Mouse (Mus musculus): ENCODE data around the gene Oasl2. TPM values are rescaled to one million over a fixed set of nuclear protein-coding genes. Genes with fewer than 3 reads are reported as not detected.
"Not testable (repeated sequence)": the region's sequence is repeated elsewhere in the genome, so short reads cannot be mapped to it uniquely, and the experiment has no call there.

The Oasl2 gene
- polyA plus RNA-seq (2015; fragmentation: Nextera tagmentation; extraction: Ambion mirVana): 3.1 and 3.4 TPM in 2 replicates

- WGBS (ENCODE audit: insufficient replicate concordance): 44% methylated on average over 13 of the region's 13 CpGs
- ATAC-seq (ENCODE audit: low read depth) (no peak), DNase-seq (no peak)
- H3K9ac ChIP-seq: no peak within 1 kb of the TSS
- peak within 1 kb of the TSS; percentile 41 for H3K4me2 ChIP-seq
- H3K4me3 ChIP-seq (replicated peaks): peak within 1 kb of the TSS; percentile 11
- peaks cover 14% of the 10 kb centered on the region; the same call in 1 of the 2 replicates for H3K27me3 ChIP-seq
- H3K9me3 ChIP-seq (replicated peaks): no peaks in the 10 kb centered on the region
- H3K27ac ChIP-seq: no peak within 1 kb of the TSS
- no peaks in the 10 kb centered on the region for H3K36me3 ChIP-seq
- H3K4me1 ChIP-seq (replicated peaks): peaks cover 10% of the 10 kb centered on the region; the same call in 1 of the 2 replicates
Observed at GRCm38 (mm10) chr5:114896688-114897373, at the start of gene Oasl2. Gene Oasl2 (plus strand): TSS chr5:114896936.

- ATAC-seq (ENCODE audit: low read depth): peak; percentile 61
Observed at GRCm38 (mm10) chr5:114851565-114852236, 45.0 kb upstream of the Oasl2 start.

GRCm38 (mm10) chr5:114853364-114853763 lies 43.4 kb upstream of the Oasl2 start, which contains the start of gene 4930519G04Rik:
Gene 4930519G04Rik (plus strand): TSS chr5:114853664.
- H3K9ac ChIP-seq; H3K9me3 ChIP-seq (replicated peaks); H3K4me1 ChIP-seq (replicated peaks); DNase-seq; H3K36me3 ChIP-seq; H3K27ac ChIP-seq; H3K4me2 ChIP-seq; H3K4me3 ChIP-seq (replicated peaks); ATAC-seq (ENCODE audit: low read depth): not testable (repeated sequence)
- peaks cover 13% of the 10 kb centered on the region for H3K27me3 ChIP-seq
- WGBS (ENCODE audit: insufficient replicate concordance): 65% methylated on average over 3 of the region's 5 CpGs

More at GRCm38 (mm10) chr5:114851565-114852236, 45.0 kb upstream of the Oasl2 start:
- Histone ChIP-seq H3K4me1 (replicated peaks) (no peaks in the 10 kb centered on the region), H3K27me3 (no peaks in the 10 kb centered on the region), H3K9me3 (replicated peaks) (no peaks in the 10 kb centered on the region), H3K36me3 (no peaks in the 10 kb centered on the region), H3K9ac (no peak overlapping the region), H3K27ac (no peak overlapping the region), H3K4me2 (no peak overlapping the region), H3K4me3 (replicated peaks) (no peak overlapping the region)
- DNase-seq: no peak
- 65% methylated on average over 20 of the region's 20 CpGs for WGBS (ENCODE audit: insufficient replicate concordance)

- Histone ChIP-seq H3K27ac (no peak within 1 kb of the TSS), H3K4me3 (replicated peaks) (no peak within 1 kb of the TSS), H3K9me3 (replicated peaks) (no peaks in the 10 kb centered on the region), H3K27me3 (peaks cover 33% of the 10 kb centered on the region), H3K9ac (no peak within 1 kb of the TSS), H3K4me2 (0 out of 2 replicates have a peak within 1 kb of the TSS, but pooled peaks have one; percentile 21), H3K36me3 (no peaks in the 10 kb centered on the region), H3K4me1 (replicated peaks) (no peaks in the 10 kb centered on the region)
- no peak for DNase-seq
- WGBS (ENCODE audit: insufficient replicate concordance): 66% methylated on average over 12 of the region's 12 CpGs
- ATAC-seq (ENCODE audit: low read depth): no peak
Observed at GRCm38 (mm10) chr5:114858582-114858981, 38.2 kb upstream of the Oasl2 start, which contains the start of gene Gm9936. Gene Gm9936 (minus strand): TSS chr5:114858682.

GRCm38 (mm10) chr5:114859253-114859652 lies 37.5 kb upstream of the Oasl2 start:
- Histone ChIP-seq H3K4me1 (replicated peaks) (no peaks in the 10 kb centered on the region), H3K4me2 (0 out of 2 replicates have a peak overlapping the region, but pooled peaks have one; percentile 21), H3K27me3 (peaks cover 33% of the 10 kb centered on the region), H3K9ac (no peak overlapping the region), H3K27ac (no peak overlapping the region), H3K4me3 (replicated peaks) (no peak overlapping the region), H3K9me3 (replicated peaks) (no peaks in the 10 kb centered on the region), H3K36me3 (no peaks in the 10 kb centered on the region)
- ATAC-seq (ENCODE audit: low read depth) (no peak), DNase-seq (peak; percentile 18)
- WGBS (ENCODE audit: insufficient replicate concordance): 5% methylated on average over 18 of the region's 18 CpGs

- WGBS (ENCODE audit: insufficient replicate concordance): 61% methylated on average over 6 of the region's 6 CpGs
- Histone ChIP-seq H3K4me1 (replicated peaks) (no peaks in the 10 kb centered on the region), H3K36me3 (no peaks in the 10 kb centered on the region), H3K9me3 (replicated peaks) (no peaks in the 10 kb centered on the region), H3K4me3 (replicated peaks) (no peak overlapping the region), H3K27me3 (peaks cover 33% of the 10 kb centered on the region), H3K9ac (no peak overlapping the region), H3K4me2 (no peak overlapping the region), H3K27ac (no peak overlapping the region)
- ATAC-seq (ENCODE audit: low read depth) (no peak), DNase-seq (no peak)
Observed at GRCm38 (mm10) chr5:114861730-114862129, 35.0 kb upstream of the Oasl2 start.

- DNase-seq (no peak), ATAC-seq (ENCODE audit: low read depth) (no peak)
- Histone ChIP-seq H3K9me3 (replicated peaks) (peaks cover 7% of the 10 kb centered on the region; the same call in 1 of the 2 replicates), H3K27ac (no peak overlapping the region), H3K36me3 (no peaks in the 10 kb centered on the region), H3K4me2 (no peak overlapping the region), H3K4me1 (replicated peaks) (no peaks in the 10 kb centered on the region), H3K27me3 (peaks cover 8% of the 10 kb centered on the region), H3K4me3 (replicated peaks) (no peak overlapping the region), H3K9ac (no peak overlapping the region)
- 76% methylated on average over 7 of the region's 7 CpGs for WGBS (ENCODE audit: insufficient replicate concordance)
Observed at GRCm38 (mm10) chr5:114864813-114865212, 31.9 kb upstream of the Oasl2 start.

- H3K9ac ChIP-seq: no peak overlapping the region
- WGBS (ENCODE audit: insufficient replicate concordance): 75% methylated on average over 12 of the region's 12 CpGs
- peaks cover 7% of the 10 kb centered on the region; the same call in 1 of the 2 replicates for H3K9me3 ChIP-seq (replicated peaks)
- H3K36me3 ChIP-seq: no peaks in the 10 kb centered on the region
- H3K27me3 ChIP-seq: peaks cover 7% of the 10 kb centered on the region; the same call in 1 of the 2 replicates
- H3K27ac ChIP-seq: no peak overlapping the region
- no peak for ATAC-seq (ENCODE audit: low read depth)
- no peaks in the 10 kb centered on the region for H3K4me1 ChIP-seq (replicated peaks)
- no peak overlapping the region for H3K4me3 ChIP-seq (replicated peaks)
- no peak for DNase-seq
- H3K4me2 ChIP-seq: no peak overlapping the region
Observed at GRCm38 (mm10) chr5:114865279-114865678, 31.5 kb upstream of the Oasl2 start.

- 50% methylated on average over 6 of the region's 6 CpGs for WGBS (ENCODE audit: insufficient replicate concordance)
- no peak overlapping the region for H3K4me3 ChIP-seq (replicated peaks)
- no peak overlapping the region for H3K27ac ChIP-seq
- no peak overlapping the region for H3K9ac ChIP-seq
- DNase-seq (no peak), ATAC-seq (ENCODE audit: low read depth) (no peak)
- H3K4me1 ChIP-seq (replicated peaks): no peaks in the 10 kb centered on the region
- H3K4me2 ChIP-seq: no peak overlapping the region
- H3K9me3 ChIP-seq (replicated peaks): no peaks in the 10 kb centered on the region
- H3K36me3 ChIP-seq: no peaks in the 10 kb centered on the region
- peaks cover 4% of the 10 kb centered on the region; the same call in 1 of the 2 replicates for H3K27me3 ChIP-seq
Observed at GRCm38 (mm10) chr5:114875858-114876257, 20.9 kb upstream of the Oasl2 start.

- WGBS (ENCODE audit: insufficient replicate concordance): 56% methylated on average over 6 of the region's 6 CpGs
- H3K9me3 ChIP-seq (replicated peaks): no peaks in the 10 kb centered on the region
- ATAC-seq (ENCODE audit: low read depth): no peak
Observed at GRCm38 (mm10) chr5:114876331-114876730, 20.4 kb upstream of the Oasl2 start.

GRCm38 (mm10) chr5:114877487-114877886 lies 19.2 kb upstream of the Oasl2 start:
- Histone ChIP-seq H3K4me3 (replicated peaks) (no peak overlapping the region), H3K36me3 (no peaks in the 10 kb centered on the region), H3K9me3 (replicated peaks) (no peaks in the 10 kb centered on the region), H3K4me2 (no peak overlapping the region), H3K4me1 (replicated peaks) (no peaks in the 10 kb centered on the region), H3K27me3 (peaks cover 4% of the 10 kb centered on the region; the same call in 1 of the 2 replicates), H3K9ac (no peak overlapping the region), H3K27ac (no peak overlapping the region)
- 64% methylated on average over 7 of the region's 7 CpGs for WGBS (ENCODE audit: insufficient replicate concordance)
- ATAC-seq (ENCODE audit: low read depth) (no peak), DNase-seq (no peak)

More at GRCm38 (mm10) chr5:114876331-114876730, 20.4 kb upstream of the Oasl2 start:
- Histone ChIP-seq H3K4me2 (no peak overlapping the region), H3K4me1 (replicated peaks) (no peaks in the 10 kb centered on the region), H3K27me3 (peaks cover 4% of the 10 kb centered on the region; the same call in 1 of the 2 replicates), H3K9ac (no peak overlapping the region), H3K27ac (no peak overlapping the region), H3K36me3 (no peaks in the 10 kb centered on the region), H3K4me3 (replicated peaks) (no peak overlapping the region)
- DNase-seq: no peak

Measured in liver, embryonic 13.5 days (tissue).